ENCODE assay signal across 16 mouse cellular contexts in the genomic region with DNA sequence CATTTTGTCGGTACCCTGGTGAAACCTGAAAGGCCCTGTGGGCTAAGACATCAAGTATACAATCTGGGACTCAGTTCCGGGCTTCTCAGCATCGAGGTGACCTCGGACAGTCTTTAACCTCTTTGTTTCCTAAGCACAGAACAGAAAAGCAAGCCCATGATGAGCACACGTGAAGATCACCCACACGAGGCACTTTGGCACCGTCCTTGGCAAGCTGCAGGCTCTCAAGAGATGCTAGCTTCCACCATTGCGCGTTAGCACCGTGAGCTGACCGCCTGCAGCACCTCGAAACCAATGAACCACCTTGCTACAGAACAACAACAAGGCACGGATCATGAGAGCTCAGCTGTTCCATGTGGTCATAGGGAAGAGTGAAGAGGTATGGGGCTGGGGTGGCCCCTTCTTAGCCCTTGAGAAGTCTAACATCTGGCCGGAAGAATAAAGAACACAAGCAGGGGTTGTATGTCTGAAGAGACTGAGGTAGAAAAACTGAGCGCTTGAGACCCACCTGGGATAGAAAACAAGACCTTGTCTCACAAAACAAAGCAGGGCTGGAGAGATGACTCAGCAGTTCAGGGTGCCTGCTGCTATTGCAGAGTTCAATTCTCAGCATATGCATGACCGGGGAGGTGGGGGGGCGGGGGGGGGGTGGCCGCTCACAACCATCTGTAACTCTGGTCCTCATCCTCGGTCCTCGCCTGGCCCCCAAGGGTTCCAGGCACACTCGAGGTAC. TPM values are rescaled to one million over a fixed set of nuclear protein-coding genes. Genes with fewer than 3 reads are reported as not detected.
DNase-seq lines count a peak whose midpoint lies in the region; ATAC-seq lines count a peak whose summit lies in the region.
"Had no signal": no experiment of that assay in that cellular context is flagged by ENCODE, and none has a peak within 500 bp of the region (broad histone marks: within the 10 kb centered on the region; RNA-seq: fewer than 3 reads in every experiment).

No protein-coding gene starts in this region.

- ATAC-seq in lung, embryonic 16.5 days (ENCODE audit: low read depth), result no peak
- ATAC-seq: forebrain, postnatal 0 days; inflammation-experienced regulatory T-cells, adult 6 months; midbrain, embryonic 15.5 days had no signal

- H3K9me3 ChIP-seq in heart, embryonic 10.5 days, result no peaks in the 10 kb centered on the region
- no peaks in the 10 kb centered on the region for H3K9me3 ChIP-seq in lung, embryonic 16.5 days (ENCODE audit: control insufficient read depth, low read length)
- H3K9me3 ChIP-seq: limb, embryonic 10.5 days; midbrain, embryonic 15.5 days; neural tube, embryonic 12.5 days had no signal

- peaks cover 55% of the 10 kb centered on the region for H3K4me1 ChIP-seq in heart, embryonic 10.5 days
- H3K4me1 ChIP-seq in lung, embryonic 16.5 days (replicated peaks; ENCODE audit: control insufficient read depth, insufficient read depth, low read length), result peaks cover 59% of the 10 kb centered on the region

- 0 out of 2 replicates have a peak, but pooled peaks cover 2% of the 10 kb centered on the region for H3K36me3 ChIP-seq in heart, embryonic 10.5 days
- H3K36me3 ChIP-seq in lung, embryonic 16.5 days (ENCODE audit: control insufficient read depth, insufficient read depth, low read length), result no peaks in the 10 kb centered on the region
- H3K36me3 ChIP-seq: limb, embryonic 10.5 days; midbrain, embryonic 15.5 days; neural tube, embryonic 12.5 days had no signal

- H3K27ac ChIP-seq in heart, embryonic 10.5 days, result peak overlapping the region; percentile 22; the same call in 1 of the 2 replicates
- H3K27ac ChIP-seq in lung, embryonic 16.5 days (ENCODE audit: low read length), result peak overlapping the region; percentile 99
- H3K27ac ChIP-seq: limb, embryonic 10.5 days; macrophage; midbrain, embryonic 15.5 days; neural tube, embryonic 12.5 days had no signal

- 79% methylated on average over 21 of the region's 21 CpGs for WGBS in heart, embryonic 10.5 days
- WGBS in lung, embryonic 16.5 days, result 71% methylated on average over 21 of the region's 21 CpGs

- no peak for DNase-seq in heart, embryonic 10.5 days (ENCODE audit: low spot score)
- DNase-seq in heart, adult 9 months (ENCODE audit: low spot score in 2 of 2), result no peak
- no peak for DNase-seq in lung, postnatal 10 days
- peak; percentile 41 for DNase-seq in ZHBTc4 (ENCODE audit: low read depth, low spot score)
- DNase-seq in thymus, postnatal 14 days, result peak; percentile 61
- DNase-seq in left cerebral cortex, adult 9 months (ENCODE audit: low spot score in 2 of 2), result no peak
- DNase-seq: forebrain, postnatal 0 days; heart, postnatal 4 days; right cerebral cortex, postnatal 4 days had no signal

- H3K4me3 ChIP-seq in heart, embryonic 10.5 days, result no peak overlapping the region
- H3K4me3 ChIP-seq in lung, embryonic 16.5 days (ENCODE audit: low read length), result no peak overlapping the region
- H3K4me3 ChIP-seq: erythroblast, embryonic 14.5 days; limb, embryonic 10.5 days; midbrain, embryonic 15.5 days; neural tube, embryonic 12.5 days had no signal

- H3K27me3 ChIP-seq in heart, embryonic 10.5 days (ENCODE audit: insufficient read depth, poor library complexity, severe bottlenecking), result peaks cover 8% of the 10 kb centered on the region; the same call in 1 of the 2 replicates
- H3K27me3 ChIP-seq in lung, embryonic 16.5 days (ENCODE audit: control insufficient read depth, insufficient read depth, low read depth, low read length), result no peaks in the 10 kb centered on the region
- H3K27me3 ChIP-seq: neural tube, embryonic 12.5 days had no signal

- peak overlapping the region; percentile 8; the same call in 1 of the 2 replicates for H3K9ac ChIP-seq in lung, embryonic 16.5 days (ENCODE audit: low read length)
- H3K9ac ChIP-seq: forebrain, postnatal 0 days; midbrain, embryonic 15.5 days; neural tube, embryonic 12.5 days had no signal

- H3K4me2 ChIP-seq in lung, embryonic 16.5 days (ENCODE audit: low read depth, low read length), result peak overlapping the region; percentile 78
- H3K4me2 ChIP-seq: midbrain, embryonic 15.5 days; neural tube, embryonic 12.5 days had no signal

RNA-seq across cellular contexts. Expression of a gene that starts 2.5 kb away (rescaled TPM):
- 5.8 and 9.0 TPM in 2 replicates for polyA plus RNA-seq in heart, embryonic 10.5 days (2016; fragmentation: Nextera tagmentation; extraction: Ambion mirVana)
- polyA plus RNA-seq in lung, embryonic 16.5 days (2015; fragmentation: Nextera tagmentation; extraction: Ambion mirVana), result 38.3 and 39.6 TPM in 2 replicates

RNA-seq across cellular contexts. Expression of a gene that starts 51.4 kb away (rescaled TPM):
- 3.9 and 9.2 TPM in 2 replicates for polyA plus RNA-seq in heart, embryonic 10.5 days (2016; fragmentation: Nextera tagmentation; extraction: Ambion mirVana)
- 14.9 and 15.1 TPM in 2 replicates for polyA plus RNA-seq in lung, embryonic 16.5 days (2015; fragmentation: Nextera tagmentation; extraction: Ambion mirVana)
- polyA plus RNA-seq: erythroblast, embryonic 14.5 days had no signal

Comparison
In these comparisons a context has a peak if more than half of its experiments do, and no peak if none do; other contexts are left out.
1. DNase-seq: peak in ZHBTc4 (single experiment) and thymus, postnatal 14 days (single experiment); none in heart, embryonic 10.5 days (single experiment), heart, adult 9 months (0 of 2), lung, postnatal 10 days (single experiment) and left cerebral cortex, adult 9 months (0 of 2).